Mouse (Mus musculus) stomach, embryonic 14.5 days (tissue): ENCODE results near the gene Nhs. TPM values are rescaled to one million over a fixed set of nuclear protein-coding genes. Genes with fewer than 3 reads are reported as not detected.

ENCODE experiments used
- ATAC-seq: fragments of 200-750 bp; cut with Nextera tagmentation; 2 replicates; pipeline ENCODE4 v1.8.0; 2017; ENCODE audit warnings: low read depth, moderate TSS enrichment; ENCODE audit not compliant: insufficient number of reproducible peaks, insufficient read depth, low FRiP score
- H3K27ac ChIP-seq: fragments of 300-500 bp; sonication (generic); 2 replicates; pipeline ENCODE4 v1.5.1; 2014; ENCODE audit warnings: mild to moderate bottlenecking, low read length, moderate library complexity, mixed read lengths
- H3K27me3 ChIP-seq: fragments of 300-500 bp; sonication (generic); 2 replicates; pipeline ENCODE4 v1.6.1; 2014; ENCODE audit warnings: low read length, control low read depth, mixed read lengths; ENCODE audit not compliant: control insufficient read depth, insufficient read depth
- H3K36me3 ChIP-seq: fragments of 300-500 bp; sonication (generic); 2 replicates; pipeline ENCODE4 v1.6.1; 2014; ENCODE audit warnings: mild to moderate bottlenecking, control low read depth, low read length, moderate library complexity, mixed read lengths; ENCODE audit not compliant: control insufficient read depth, insufficient read depth
- H3K4me1 ChIP-seq: fragments of 300-500 bp; sonication (generic); 2 replicates; pipeline ENCODE4 v1.6.1; 2014; ENCODE audit warnings: low read length, control low read depth, mixed read lengths; ENCODE audit not compliant: control insufficient read depth, insufficient read depth
- H3K4me2 ChIP-seq: fragments of 300-500 bp; sonication (generic); replicated peaks from 2 replicates; pipeline ENCODE4 v1.6.1; 2014; ENCODE audit warnings: low read depth, low read length, control low read depth
- H3K4me3 ChIP-seq: fragments of 300-500 bp; sonication (generic); 2 replicates; pipeline ENCODE4 v1.5.1; 2014; ENCODE audit warnings: low read depth, low read length, control low read depth
- H3K9ac ChIP-seq: fragments of 300-500 bp; sonication (generic); replicated peaks from 2 replicates; pipeline ENCODE4 v1.6.1; 2014; ENCODE audit warnings: low read depth, mild to moderate bottlenecking, control low read depth, low read length, moderate library complexity, mixed read lengths
- H3K9me3 ChIP-seq: fragments of 300-500 bp; sonication (generic); 2 replicates; pipeline ENCODE4 v1.6.1; 2016; ENCODE audit warnings: low read depth, low read length, control low read depth; ENCODE audit not compliant: control insufficient read depth
- WGBS: fragments of 180-500 bp; shearing (Covaris S2); extraction: QIAGEN DNeasy Blood & Tissue Kit; methylation state at CpG from one replicate; pipeline ENCODE4 v1.1.7; 2014; 5-methylcytosine and 5-hydroxymethylcytosine counted together
- polyA plus RNA-seq: library from polyadenylated mRNA; unstranded; fragments of >200 nt; fragmentation: Nextera tagmentation; extraction: Ambion mirVana; gene quantifications from 2 replicates; pipeline ENCODE4 v1.2.1, GENCODE M21; 2014

Nhs gene
- polyA plus RNA-seq, 1 experiment from 2014 or later = 3.6 TPM

DNA sequence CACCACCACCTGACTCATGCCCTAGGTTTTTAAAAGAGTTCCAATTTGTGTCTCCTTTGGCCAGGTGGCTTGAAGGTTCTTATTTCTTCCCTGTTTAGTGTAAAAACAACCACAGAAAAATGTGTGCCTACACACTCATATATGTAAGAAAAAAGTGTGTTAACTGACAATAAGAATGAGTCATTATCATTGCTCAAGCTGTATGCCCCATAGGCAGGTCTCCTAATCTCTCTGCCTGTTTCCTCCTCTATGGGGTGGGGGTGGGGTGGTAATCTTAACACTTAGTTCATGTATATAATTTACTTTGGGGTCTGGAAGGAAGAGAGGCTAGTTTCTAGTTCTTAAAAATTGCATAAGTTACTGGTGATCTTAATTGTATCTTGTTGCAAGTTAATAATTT lies 186.8 kb downstream of the Nhs start:
- H3K4me3 ChIP-seq = no peak overlapping the region
- no peaks in the 10 kb centered on the region for H3K36me3 ChIP-seq
- H3K9ac ChIP-seq = no peak overlapping the region
- no peaks in the 10 kb centered on the region; the same call in 1 of the 2 replicates for H3K27me3 ChIP-seq
- no peaks in the 10 kb centered on the region for H3K9me3 ChIP-seq
- no peak for ATAC-seq
- H3K4me1 ChIP-seq = 0 out of 2 replicates have a peak, but pooled peaks cover 3% of the 10 kb centered on the region
- H3K27ac ChIP-seq = no peak overlapping the region
- H3K4me2 ChIP-seq = no peak overlapping the region

GRCm38 (mm10) chrX:161971961-161972502 lies 187.5 kb downstream of the Nhs start:
- no peak overlapping the region for H3K4me2 ChIP-seq
- H3K9ac ChIP-seq = no peak overlapping the region
- H3K27me3 ChIP-seq = no peaks in the 10 kb centered on the region; the same call in 1 of the 2 replicates
- no peak for ATAC-seq
- H3K4me1 ChIP-seq = 0 out of 2 replicates have a peak, but pooled peaks cover 3% of the 10 kb centered on the region
- H3K27ac ChIP-seq = no peak overlapping the region
- 73% methylated on average over 3 of the region's 3 CpGs for WGBS
- no peaks in the 10 kb centered on the region for H3K36me3 ChIP-seq
- no peak overlapping the region for H3K4me3 ChIP-seq
- no peaks in the 10 kb centered on the region for H3K9me3 ChIP-seq

DNA sequence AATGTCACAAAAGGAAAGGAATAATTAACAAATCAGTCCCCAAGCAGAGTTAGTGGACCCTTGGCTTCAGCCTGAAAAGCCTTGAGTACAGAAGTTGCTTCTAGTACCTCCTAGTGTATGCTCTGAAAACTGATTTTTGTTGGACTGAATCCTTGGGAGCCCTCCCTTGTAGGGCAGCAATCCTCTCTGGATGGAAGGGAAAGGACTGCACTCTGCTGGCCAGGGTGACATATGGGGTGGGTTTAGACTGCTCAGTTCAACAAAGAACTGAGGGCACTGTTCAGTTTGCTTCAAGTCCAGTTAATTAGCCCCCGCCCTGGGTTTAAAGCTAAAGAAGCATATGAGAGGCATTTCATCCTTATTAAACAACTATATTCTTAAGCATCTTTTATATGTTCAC lies 188.4 kb downstream of the Nhs start:
- Histone ChIP-seq H3K4me2 (no peak overlapping the region), H3K4me3 (no peak overlapping the region), H3K9ac (no peak overlapping the region), H3K36me3 (no peaks in the 10 kb centered on the region), H3K27me3 (no peaks in the 10 kb centered on the region; the same call in 1 of the 2 replicates), H3K27ac (no peak overlapping the region), H3K9me3 (no peaks in the 10 kb centered on the region), H3K4me1 (0 out of 2 replicates have a peak, but pooled peaks cover 3% of the 10 kb centered on the region)
- 97% methylated on average over 1 of the region's 1 CpGs for WGBS
- ATAC-seq = no peak

DNA sequence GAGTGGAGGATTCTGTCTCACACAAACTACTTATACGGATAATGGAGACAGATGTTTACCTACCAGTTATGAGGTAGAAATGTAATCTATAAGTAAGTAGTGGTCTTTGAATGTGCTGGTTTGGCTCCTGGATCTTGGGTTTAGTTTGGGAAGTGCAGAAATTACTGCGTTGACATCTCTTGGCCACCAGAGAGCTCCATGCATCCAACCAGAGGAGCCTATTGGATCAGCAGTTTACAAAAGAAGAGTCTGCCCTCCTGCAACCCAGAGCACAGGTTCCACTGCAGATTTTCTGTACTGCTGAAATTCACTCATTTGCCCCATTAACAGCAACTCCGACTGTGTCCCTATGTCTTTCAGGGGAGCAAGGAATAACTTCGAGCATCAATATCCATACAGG lies 191.8 kb downstream of the Nhs start:
- H3K4me2 ChIP-seq = no peak overlapping the region
- H3K9ac ChIP-seq = no peak overlapping the region
- H3K27me3 ChIP-seq = no peaks in the 10 kb centered on the region
- no peaks in the 10 kb centered on the region for H3K36me3 ChIP-seq
- no peak for ATAC-seq
- H3K4me3 ChIP-seq = no peak overlapping the region
- WGBS = 37% methylated on average over 4 of the region's 4 CpGs
- H3K9me3 ChIP-seq = no peaks in the 10 kb centered on the region
- H3K27ac ChIP-seq = no peak overlapping the region
- no peaks in the 10 kb centered on the region for H3K4me1 ChIP-seq

- no peak overlapping the region for H3K4me3 ChIP-seq
- no peak overlapping the region for H3K27ac ChIP-seq
- no peaks in the 10 kb centered on the region for H3K27me3 ChIP-seq
- ATAC-seq = no peak
- H3K36me3 ChIP-seq = no peaks in the 10 kb centered on the region
- H3K9ac ChIP-seq = no peak overlapping the region
- no peaks in the 10 kb centered on the region for H3K9me3 ChIP-seq
- no peaks in the 10 kb centered on the region for H3K4me1 ChIP-seq
- no peak overlapping the region for H3K4me2 ChIP-seq
Observed at GRCm38 (mm10) chrX:161963372-161963771, 196.2 kb downstream of the Nhs start.

- ATAC-seq = no peak
- no peaks in the 10 kb centered on the region for H3K36me3 ChIP-seq
- no peak overlapping the region for H3K9ac ChIP-seq
- H3K4me2 ChIP-seq = no peak overlapping the region
- no peaks in the 10 kb centered on the region for H3K9me3 ChIP-seq
- no peaks in the 10 kb centered on the region for H3K4me1 ChIP-seq
- H3K27ac ChIP-seq = no peak overlapping the region
- no peaks in the 10 kb centered on the region for H3K27me3 ChIP-seq
- no peak overlapping the region for H3K4me3 ChIP-seq
- 61% methylated on average over 1 of the region's 1 CpGs for WGBS
Observed at GRCm38 (mm10) chrX:161962855-161963254, 196.7 kb downstream of the Nhs start.

GRCm38 (mm10) chrX:161961756-161962155 lies 197.8 kb downstream of the Nhs start:
- Histone ChIP-seq H3K4me1 (no peaks in the 10 kb centered on the region), H3K4me2 (no peak overlapping the region), H3K27ac (no peak overlapping the region), H3K36me3 (no peaks in the 10 kb centered on the region), H3K9me3 (no peaks in the 10 kb centered on the region), H3K27me3 (no peaks in the 10 kb centered on the region), H3K9ac (no peak overlapping the region), H3K4me3 (no peak overlapping the region)
- WGBS = 54% methylated on average over 6 of the region's 6 CpGs
- no peak for ATAC-seq

DNA sequence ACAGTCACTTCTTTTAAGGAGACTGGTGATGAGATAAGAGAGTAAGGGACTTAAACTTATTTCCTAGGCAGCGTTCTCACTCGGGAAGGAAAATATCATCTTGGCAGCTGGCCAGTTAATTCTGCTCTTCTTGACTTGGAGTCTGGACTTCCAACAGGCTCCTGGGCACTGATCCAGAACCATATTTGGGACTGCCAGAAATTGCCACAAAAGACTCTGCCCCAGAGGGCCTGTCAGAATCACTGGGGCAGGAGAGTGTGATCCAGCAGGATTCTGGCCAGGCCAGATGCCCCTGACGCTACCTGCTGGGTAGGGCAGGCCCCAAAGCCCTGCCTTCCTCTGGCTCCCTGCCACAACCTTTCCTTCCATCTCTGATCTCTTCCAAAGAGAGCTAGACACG lies 198.4 kb downstream of the Nhs start:
- no peak overlapping the region for H3K4me2 ChIP-seq
- no peaks in the 10 kb centered on the region for H3K9me3 ChIP-seq
- no peaks in the 10 kb centered on the region for H3K36me3 ChIP-seq
- WGBS = 41% methylated on average over 4 of the region's 4 CpGs
- no peak overlapping the region for H3K9ac ChIP-seq
- H3K27me3 ChIP-seq = no peaks in the 10 kb centered on the region
- H3K4me3 ChIP-seq = no peak overlapping the region
- no peak for ATAC-seq
- H3K4me1 ChIP-seq = no peaks in the 10 kb centered on the region
- H3K27ac ChIP-seq = no peak overlapping the region

GRCm38 (mm10) chrX:161952356-161952755 lies 207.2 kb downstream of the Nhs start:
- ATAC-seq = no peak
- no peak overlapping the region for H3K27ac ChIP-seq
- no peak overlapping the region for H3K9ac ChIP-seq
- no peak overlapping the region for H3K4me3 ChIP-seq
- H3K9me3 ChIP-seq = no peaks in the 10 kb centered on the region
- no peaks in the 10 kb centered on the region for H3K4me1 ChIP-seq
- 0 out of 2 replicates have a peak, but pooled peaks cover 6% of the 10 kb centered on the region for H3K27me3 ChIP-seq
- H3K36me3 ChIP-seq = no peaks in the 10 kb centered on the region
- no peak overlapping the region for H3K4me2 ChIP-seq
